Mouse (Mus musculus) Patski (cell line): ENCODE results near the gene Olfr346. TPM values are rescaled to one million over a fixed set of nuclear protein-coding genes. Genes with fewer than 3 reads are reported as not detected.

Source experiments
- ATAC-seq: fragments of 100-300 bp; one replicate; pipeline ENCODE4 v1.8.0; 2021
- CTCF ChIA-PET: fragments of 350-600 bp; sonication (Branson Sonifier 250); formaldehyde crosslinking; loops from one replicate; lab custom pipeline; 2022; ENCODE audit warnings: inconsistent platforms; lab: Charles Lee
- POLR2A ChIA-PET: fragments of 350-600 bp; sonication (Branson Sonifier 250); formaldehyde crosslinking; loops from one replicate; lab custom pipeline; 2022; ENCODE audit warnings: antibody characterized with exemption, inconsistent platforms; lab: Charles Lee
- DNase-seq: peaks from one replicate; pipeline ENCODE4 v3.0.0-alpha.2; 2011; ENCODE audit warnings: low read depth, low spot score
- H3K27me3 ChIP-seq: fragments of 371-371 bp; one replicate; pipeline ENCODE4 v1.5.1; 2021
- CTCF ChIP-seq: fragments of 100-300 bp; IDR thresholded peaks from one replicate; pipeline ENCODE4 v1.5.1; 2021
- in situ Hi-C: fragments of 300-500 bp; cut with MboI; formaldehyde crosslinking; loops from 3 replicates; pipeline ENCODE4 v1.11.1; 2018; ENCODE audit warnings: low pct_unique_long_range_greater_than_20kb, mixed read lengths
- polyA plus RNA-seq: library from polyadenylated mRNA; unstranded; gene quantifications from one replicate; pipeline ENCODE4 v1.2.3, GENCODE M21; 2021

Gene Olfr346
- polyA plus RNA-seq, result not detected

DNA sequence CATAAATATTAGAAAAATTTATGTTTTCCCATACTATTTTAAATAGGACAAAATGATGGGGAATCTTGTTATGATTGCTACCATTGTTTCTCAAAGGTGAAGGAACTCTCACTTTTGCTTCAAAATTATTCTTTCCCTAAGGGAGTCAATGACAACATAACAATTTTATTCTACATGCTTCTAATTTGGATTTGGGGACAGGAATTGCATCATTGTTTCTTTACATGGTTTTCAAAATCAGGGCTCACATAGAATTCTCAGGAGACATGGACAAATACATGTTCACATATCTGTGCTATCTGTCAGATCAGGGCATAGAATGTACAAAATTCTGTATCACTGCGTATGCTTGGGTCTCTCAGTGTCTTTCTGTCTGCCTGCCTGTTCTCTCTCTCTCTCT, at the start of gene Olfr346:
Olfr346 (plus strand) TSS at position 301 of the 400 bp plus-strand sequence.
- DNase-seq, result no peak
- TF ChIP-seq CTCF, result no peak
- CTCF ChIA-PET, result no interaction called here
- no peak for ATAC-seq
- in situ Hi-C loops, result no loop called here
- POLR2A ChIA-PET, result no interaction called here
- H3K27me3 ChIP-seq, result no peaks in the 10 kb centered on the region

DNA sequence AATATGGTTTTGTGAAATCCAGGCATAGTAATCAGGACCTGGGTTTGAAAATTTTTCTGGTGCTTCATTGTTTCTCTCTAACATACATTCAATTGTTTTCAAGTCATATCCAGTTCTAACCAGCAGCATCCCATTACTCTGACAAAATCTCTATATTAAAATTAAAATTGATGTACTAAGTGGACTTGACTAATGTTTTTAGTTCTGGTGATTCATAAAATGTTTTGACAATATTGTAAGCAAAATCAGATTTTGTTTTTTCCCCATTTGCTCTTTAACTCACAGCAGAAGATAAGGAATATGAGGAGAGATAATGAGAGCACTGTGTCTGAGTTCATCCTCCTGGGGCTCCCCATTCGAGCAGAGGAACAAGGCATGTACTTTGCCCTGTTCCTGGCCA, 45.8 kb upstream of the Olfr346 start, which contains the start of gene Olfr345:
Olfr345 (plus strand) TSS at position 301 of the 400 bp plus-strand sequence.
- CTCF ChIA-PET, result no interaction called here
- POLR2A ChIA-PET, result no interaction called here
- no peak for DNase-seq
- in situ Hi-C loops, result no loop called here
- no peak for TF ChIP-seq CTCF
- no peaks in the 10 kb centered on the region for H3K27me3 ChIP-seq
- no peak for ATAC-seq

DNA sequence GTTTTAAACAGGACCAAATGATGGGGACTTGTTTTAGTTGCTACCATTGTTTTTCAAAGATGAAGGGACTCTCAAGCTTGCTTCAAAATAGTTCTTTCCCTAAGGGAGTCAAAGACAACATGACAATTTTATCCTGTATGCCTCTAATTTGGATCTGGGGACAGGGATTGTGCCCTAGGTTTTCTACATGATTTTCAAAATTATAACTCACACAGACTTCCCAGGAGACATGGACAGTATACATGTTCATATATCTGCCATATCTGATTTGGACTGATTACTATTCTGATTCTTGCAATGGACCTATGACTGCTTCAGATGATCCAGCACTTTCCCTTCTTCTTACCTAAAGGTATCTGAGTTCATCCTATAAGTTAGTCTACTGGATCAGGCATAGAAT, 46.0 kb downstream of the Olfr346 start, which contains the start of gene Olfr347:
Olfr347 (plus strand) TSS at position 301 of the 400 bp plus-strand sequence.
- TF ChIP-seq CTCF, result no peak
- POLR2A ChIA-PET, result no interaction called here
- ATAC-seq (no peak), DNase-seq (no peak)
- in situ Hi-C loops, result no loop called here
- CTCF ChIA-PET, result no interaction called here
- H3K27me3 ChIP-seq, result peaks cover 6% of the 10 kb centered on the region

DNA sequence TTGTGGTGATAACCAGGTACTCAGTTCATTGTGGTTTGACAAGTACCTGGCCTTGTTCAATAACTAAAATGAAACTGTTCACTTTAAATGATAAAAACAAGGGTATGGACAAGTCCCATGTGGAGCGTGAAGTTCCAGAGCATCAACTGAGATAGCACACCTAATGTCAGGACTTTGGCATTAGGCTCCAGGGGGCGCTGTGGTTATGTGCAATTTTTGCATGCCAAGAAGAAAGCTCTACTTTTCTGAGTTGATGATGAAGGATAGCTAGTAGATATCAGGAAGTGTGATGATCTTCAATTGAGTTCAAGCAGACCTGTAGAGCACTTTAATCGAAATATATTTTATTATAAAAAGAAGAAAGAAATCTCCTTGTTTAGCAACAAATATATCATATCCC, 50.6 kb downstream of the Olfr346 start:
- H3K27me3 ChIP-seq, result peaks cover 10% of the 10 kb centered on the region
- POLR2A ChIA-PET, result no interaction called here
- peak; percentile 46 for TF ChIP-seq CTCF
- in situ Hi-C loops, result no loop called here
- CTCF ChIA-PET, result no interaction called here
- ATAC-seq (no peak), DNase-seq (no peak)

Other genes with a start within 250 kb of the Olfr346 start
- gene Olfr340, start 233.2 kb upstream of the Olfr346 start, polyA plus RNA-seq, result not detected
- gene Olfr341, start 203.3 kb upstream of the Olfr346 start, polyA plus RNA-seq, result not detected
- not detected for gene Olfr342, start 160.8 kb upstream of the Olfr346 start, polyA plus RNA-seq
- 0.01 TPM for gene Olfr344, start 119.1 kb upstream of the Olfr346 start, polyA plus RNA-seq
- not detected for gene Olfr345, start 45.7 kb upstream of the Olfr346 start, polyA plus RNA-seq
- not detected for gene Olfr347, start 46.1 kb downstream of the Olfr346 start, polyA plus RNA-seq
- gene Olfr348, start 98.5 kb downstream of the Olfr346 start, polyA plus RNA-seq, result not detected
- not detected for gene Olfr50, start 104.8 kb downstream of the Olfr346 start, polyA plus RNA-seq
- gene Olfr3, start 131.2 kb downstream of the Olfr346 start, polyA plus RNA-seq, result not detected
- gene Olfr350, start 160.5 kb downstream of the Olfr346 start, polyA plus RNA-seq, result not detected
- 0.06 TPM for gene Olfr351, start 176.9 kb downstream of the Olfr346 start, polyA plus RNA-seq
- gene Olfr352, start 182.7 kb downstream of the Olfr346 start, polyA plus RNA-seq, result not detected
- not detected for gene Olfr353, start 207.1 kb downstream of the Olfr346 start, polyA plus RNA-seq
- not detected for gene Olfr354, start 219.9 kb downstream of the Olfr346 start, polyA plus RNA-seq
- not detected for gene Olfr355, start 243.1 kb downstream of the Olfr346 start, polyA plus RNA-seq